In genomic region chr15:97097548-97097947, GRCm38 (mm10) we compare ENCODE assay signal across 23 mouse cellular contexts. TPM values are rescaled to one million over a fixed set of nuclear protein-coding genes. Genes with fewer than 3 reads are reported as not detected.
A peak's percentile ranks its signal among the peaks of the same experiment; 100 is the strongest.
DNase-seq lines count a peak whose midpoint lies in the region; ATAC-seq and TF ChIP-seq lines count a peak whose summit lies in the region.
"Had no signal": no experiment of that assay in that cellular context is flagged by ENCODE, and none has a peak within 500 bp of the region (broad histone marks: within the 10 kb centered on the region; RNA-seq: fewer than 3 reads in every experiment).

No protein-coding gene starts in this region.

- peak; percentile 41 for DNase-seq in heart, adult 11 months
- no peak for DNase-seq in heart, postnatal 36 days
- peak; percentile 45 for DNase-seq in NIH3T3 (ENCODE audit: low read depth)
- DNase-seq in limb, embryonic 10.5 days (ENCODE audit: low spot score) = peak; percentile 10
- DNase-seq in left cerebral cortex, adult 18-20 months (ENCODE audit: low spot score in 2 of 2) = no peak
- DNase-seq in lung, postnatal 0 days (ENCODE audit: low spot score) = no peak
- DNase-seq in spleen, adult 12 weeks (ENCODE audit: low spot score) = no peak
- DNase-seq: adrenal gland, adult 8-10 months; adrenal gland, postnatal 14 days; adrenal gland, postnatal 36 days; cerebellum, adult 11-12 months; cerebellum, adult 2 months; cerebellum, adult 9-10 months; cerebellum, postnatal 10 days; cerebellum, postnatal 25 days; forebrain, postnatal 0 days had no signal

- no peak overlapping the region for H3K4me3 ChIP-seq in limb, embryonic 10.5 days
- no peak overlapping the region for H3K4me3 ChIP-seq in lung, postnatal 0 days (ENCODE audit: low read depth, low read length)
- H3K4me3 ChIP-seq: embryonic facial prominence, embryonic 10.5 days; embryonic facial prominence, embryonic 12.5 days; forebrain, embryonic 13.5 days; forebrain, embryonic 15.5 days had no signal

- no peaks in the 10 kb centered on the region for H3K9me3 ChIP-seq in limb, embryonic 10.5 days (replicated peaks)
- no peaks in the 10 kb centered on the region for H3K9me3 ChIP-seq in lung, postnatal 0 days (ENCODE audit: low read length)
- H3K9me3 ChIP-seq: embryonic facial prominence, embryonic 10.5 days; forebrain, embryonic 15.5 days had no signal

- no peaks in the 10 kb centered on the region for H3K27me3 ChIP-seq in limb, embryonic 10.5 days (ENCODE audit: low read depth, poor library complexity, severe bottlenecking)
- no peaks in the 10 kb centered on the region for H3K27me3 ChIP-seq in lung, postnatal 0 days (replicated peaks; ENCODE audit: insufficient read depth, low read length)
- H3K27me3 ChIP-seq: embryonic facial prominence, embryonic 12.5 days; forebrain, embryonic 13.5 days; forebrain, embryonic 15.5 days had no signal

- H3K27ac ChIP-seq in limb, embryonic 10.5 days = no peak overlapping the region
- H3K27ac ChIP-seq in lung, postnatal 0 days (ENCODE audit: low read length) = no peak overlapping the region
- H3K27ac ChIP-seq: embryonic facial prominence, embryonic 10.5 days; embryonic facial prominence, embryonic 12.5 days; forebrain, embryonic 13.5 days; forebrain, embryonic 15.5 days had no signal

- TF ChIP-seq EP300 in lung, postnatal 0 days (IDR thresholded peaks at IDR 0.05) = no peak

- peaks cover 16% of the 10 kb centered on the region for H3K4me1 ChIP-seq in limb, embryonic 10.5 days
- H3K4me1 ChIP-seq in lung, postnatal 0 days (ENCODE audit: insufficient read depth, low read depth, low read length) = no peaks in the 10 kb centered on the region
- H3K4me1 ChIP-seq: embryonic facial prominence, embryonic 12.5 days; forebrain, embryonic 13.5 days; forebrain, embryonic 15.5 days had no signal

- H3K4me2 ChIP-seq in lung, postnatal 0 days (replicated peaks; ENCODE audit: low read depth, low read length) = no peak overlapping the region
- H3K4me2 ChIP-seq: embryonic facial prominence, embryonic 12.5 days; forebrain, embryonic 13.5 days; forebrain, embryonic 15.5 days had no signal

- no peak for TF ChIP-seq CTCF in lung, postnatal 0 days (IDR thresholded peaks at IDR 0.05)

- intact Hi-C loops in heart, postnatal 36 days (cut with DNase I) = no loop called here

- no peak overlapping the region for H3K9ac ChIP-seq in lung, postnatal 0 days (replicated peaks; ENCODE audit: low read depth)
- H3K9ac ChIP-seq: embryonic facial prominence, embryonic 12.5 days; forebrain, embryonic 13.5 days; forebrain, embryonic 15.5 days; forebrain, postnatal 0 days had no signal

- no peak for ATAC-seq in lung, postnatal 0 days
- ATAC-seq: activated CD4-positive, CD25-positive, alpha-beta regulatory T cell, adult 4 months; CD4-positive, CD25-positive, alpha-beta regulatory T cell, adult 4 months; forebrain, embryonic 13.5 days; forebrain, embryonic 15.5 days; forebrain, postnatal 0 days had no signal

- H3K36me3 ChIP-seq in limb, embryonic 10.5 days = no peaks in the 10 kb centered on the region
- no peaks in the 10 kb centered on the region for H3K36me3 ChIP-seq in lung, postnatal 0 days (ENCODE audit: insufficient read depth, low read length)
- H3K36me3 ChIP-seq: embryonic facial prominence, embryonic 10.5 days; embryonic facial prominence, embryonic 12.5 days; forebrain, embryonic 15.5 days; G1E had no signal

- WGBS in limb, embryonic 10.5 days = 87% methylated on average over 4 of the region's 4 CpGs
- 77% methylated on average over 4 of the region's 4 CpGs for WGBS in lung, postnatal 0 days

RNA-seq across cellular contexts. Expression of gene Slc38a4, which starts 41.8 kb away (rescaled TPM):
- 10 to 100 TPM; 10.1 TPM for total RNA-seq in heart, postnatal 36 days (2021)
- 77.5 and 88.3 TPM in 2 replicates for polyA plus RNA-seq in limb, embryonic 10.5 days (2016; fragmentation: Nextera tagmentation; extraction: Ambion mirVana)
- under 1 TPM; 0.74 to 0.84 TPM for total RNA-seq in left cerebral cortex, adult 18-20 months (2021)
- 15.6 and 23.9 TPM in 2 replicates for polyA plus RNA-seq in lung, postnatal 0 days (2015; fragmentation: Nextera tagmentation; extraction: Ambion mirVana)
- polyA plus RNA-seq: activated CD4-positive, CD25-positive, alpha-beta regulatory T cell, adult 4 months; CD4-positive, CD25-positive, alpha-beta regulatory T cell, adult 4 months; G1E had no signal

Comparison
In these comparisons a context has a peak if more than half of its experiments do, and no peak if none do; other contexts are left out.
1. DNase-seq: peak in heart, adult 11 months (single experiment), NIH3T3 (single experiment) and limb, embryonic 10.5 days (single experiment); none in heart, postnatal 36 days (0 of 2), left cerebral cortex, adult 18-20 months (0 of 2), lung, postnatal 0 days (single experiment) and spleen, adult 12 weeks (single experiment).
2. RNA of gene Slc38a4, which starts 41.8 kb away (total RNA-seq): 10.1 TPM in heart, postnatal 36 days; 0.74 to 0.84 TPM in left cerebral cortex, adult 18-20 months; every median in the first group is over 4 times any median in the second.